Mouse (Mus musculus) telencephalon, adult 2 months (tissue): Measurements from ENCODE around the gene Plagl1.
A peak's percentile ranks its signal among the peaks of the same experiment; 100 is the strongest.

Experiments used
- DNase-seq: peaks from one replicate; pipeline ENCODE4 v3.0.0-alpha.2; 2011; ENCODE audit warnings: low read depth, low spot score

The Plagl1 gene

GRCm38 (mm10) chr10:13127946-13128345, 67.6 kb downstream of the Plagl1 start:
- no peak for DNase-seq

DNA sequence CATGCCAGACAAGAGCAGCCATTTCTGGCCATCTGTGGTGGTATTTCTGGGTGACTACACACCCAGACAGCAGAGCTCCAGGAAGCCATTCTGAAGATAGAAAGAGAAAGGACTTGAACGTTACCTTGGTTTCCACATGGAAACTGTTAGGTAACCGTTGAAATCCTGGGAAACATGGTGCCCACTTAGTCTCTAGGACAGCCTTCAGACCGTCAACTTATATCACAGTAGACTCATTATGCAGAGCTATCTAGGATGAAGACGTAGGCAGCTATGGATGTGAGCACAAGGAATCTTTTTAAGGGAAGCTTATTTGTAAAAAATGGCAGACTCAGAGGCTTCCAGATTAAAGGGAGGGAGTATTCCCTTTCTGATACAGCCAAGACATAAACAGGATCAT, 73.5 kb downstream of the Plagl1 start:
- DNase-seq, result peak; percentile 21

DNA sequence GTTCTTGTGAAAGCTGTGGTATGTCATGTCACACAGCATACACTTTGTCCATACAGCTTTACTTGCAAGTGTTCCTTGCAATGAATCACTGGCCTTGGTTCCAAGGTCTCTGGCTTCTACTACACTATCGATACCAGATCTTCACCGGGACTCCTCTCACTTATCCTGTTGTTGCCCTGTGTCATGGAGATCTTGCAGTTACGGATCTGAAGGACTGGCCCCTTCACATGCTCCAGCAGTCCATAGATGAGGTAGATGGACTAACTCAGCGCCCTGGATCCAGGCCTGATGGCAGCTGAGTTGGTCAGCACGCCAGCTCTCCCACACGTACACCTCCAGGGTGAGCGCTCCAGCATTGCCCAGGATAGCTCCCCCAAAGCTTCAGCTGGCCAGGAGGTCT, 75.0 kb downstream of the Plagl1 start:
- no peak for DNase-seq

DNA sequence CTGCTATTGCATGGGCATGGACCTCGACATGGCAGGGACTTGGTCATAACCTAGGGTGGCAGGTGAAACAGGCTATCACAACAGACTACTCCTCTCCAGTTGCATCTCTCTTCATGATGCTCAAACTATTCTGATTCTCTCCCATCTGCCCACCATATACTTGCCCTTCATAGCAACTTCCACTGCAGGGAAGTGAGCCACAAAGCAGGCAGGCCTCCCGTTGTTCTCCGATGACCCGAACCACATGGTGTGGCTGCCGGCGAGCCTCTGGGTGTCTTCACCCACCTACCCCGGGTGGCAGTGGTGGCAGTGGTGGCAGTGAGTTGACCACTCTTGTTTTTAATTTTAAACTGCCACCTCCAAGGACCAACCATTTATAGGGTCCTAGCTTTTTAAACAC, 75.4 kb downstream of the Plagl1 start:
- DNase-seq, result no peak

DNA sequence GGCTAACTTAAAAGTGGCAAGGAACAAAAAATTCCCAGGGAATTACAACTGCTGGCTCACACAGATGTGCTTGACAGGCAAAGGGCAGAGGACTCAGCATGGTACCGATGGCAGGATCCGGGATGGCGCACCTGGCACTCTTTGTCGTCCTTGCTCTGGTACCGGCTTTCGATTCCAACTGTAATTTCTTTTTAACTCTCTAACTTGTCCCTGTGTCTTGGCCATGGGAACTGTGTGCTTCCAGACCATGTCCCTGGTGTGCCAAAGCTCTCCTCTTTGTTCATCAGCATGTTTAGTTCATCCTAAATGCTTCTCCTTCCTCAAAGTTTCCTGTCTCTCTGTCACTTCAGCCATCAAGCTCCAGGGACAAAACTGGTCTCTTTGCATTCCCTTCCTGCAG, 77.6 kb downstream of the Plagl1 start:
- DNase-seq, result no peak

DNA sequence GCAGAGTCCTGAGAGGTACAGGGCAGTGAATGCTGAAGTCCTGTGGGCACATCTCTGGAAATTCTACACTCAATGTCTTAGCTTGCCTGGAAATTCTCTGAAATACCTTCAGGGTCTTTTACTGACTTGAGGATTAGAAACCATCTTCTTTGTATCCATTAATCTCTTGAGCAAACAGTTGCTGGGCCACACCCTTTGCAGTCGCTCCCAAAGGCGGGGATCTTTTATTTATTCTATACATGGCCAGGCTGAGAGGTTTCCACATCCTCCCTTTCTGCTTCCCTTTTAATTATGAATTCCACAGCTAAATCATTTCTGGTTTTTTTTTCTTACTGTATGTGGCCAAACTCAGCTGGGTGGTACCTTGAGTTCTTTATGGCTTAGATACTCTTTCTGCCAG, 80.1 kb downstream of the Plagl1 start:
- DNase-seq, result no peak

DNA sequence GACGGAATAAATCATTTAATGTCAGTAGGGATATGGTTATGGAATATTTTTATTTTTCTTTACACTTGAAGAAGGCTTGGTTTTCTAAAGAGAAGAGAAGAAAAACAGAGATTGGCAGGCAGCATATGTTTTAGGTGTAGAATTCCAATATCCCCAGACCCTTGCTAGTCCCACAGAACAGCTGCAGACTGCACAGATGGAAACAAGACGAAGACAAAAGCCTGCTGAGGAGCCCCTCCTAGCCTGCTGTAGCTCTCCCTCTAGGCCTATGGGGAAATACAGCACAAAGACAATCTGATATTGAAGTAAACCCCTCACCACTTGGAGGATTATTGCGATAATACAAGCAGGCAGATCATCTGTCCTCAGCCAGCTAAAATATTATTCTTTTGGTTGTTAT, 90.1 kb downstream of the Plagl1 start:
- DNase-seq, result no peak

DNA sequence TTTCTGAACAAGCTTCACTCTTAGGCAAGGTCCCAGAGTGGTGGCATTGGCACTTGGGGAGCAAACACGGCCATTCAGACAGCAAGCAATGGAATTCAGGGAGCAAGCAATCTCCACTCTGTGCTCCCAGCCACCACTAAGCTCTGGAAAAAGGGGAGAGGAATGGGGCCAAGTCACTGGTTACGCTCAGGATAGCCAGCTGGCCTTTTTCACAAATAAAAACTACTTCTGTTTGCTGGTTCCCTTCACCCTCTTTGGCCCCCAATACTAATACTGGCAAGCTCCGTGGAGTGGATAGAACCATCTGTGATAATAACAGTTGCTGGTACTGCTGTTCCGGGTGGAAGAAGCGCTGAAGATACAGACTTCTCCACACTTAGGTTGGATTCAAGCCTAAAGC, 91.0 kb downstream of the Plagl1 start:
- DNase-seq, result no peak

DNA sequence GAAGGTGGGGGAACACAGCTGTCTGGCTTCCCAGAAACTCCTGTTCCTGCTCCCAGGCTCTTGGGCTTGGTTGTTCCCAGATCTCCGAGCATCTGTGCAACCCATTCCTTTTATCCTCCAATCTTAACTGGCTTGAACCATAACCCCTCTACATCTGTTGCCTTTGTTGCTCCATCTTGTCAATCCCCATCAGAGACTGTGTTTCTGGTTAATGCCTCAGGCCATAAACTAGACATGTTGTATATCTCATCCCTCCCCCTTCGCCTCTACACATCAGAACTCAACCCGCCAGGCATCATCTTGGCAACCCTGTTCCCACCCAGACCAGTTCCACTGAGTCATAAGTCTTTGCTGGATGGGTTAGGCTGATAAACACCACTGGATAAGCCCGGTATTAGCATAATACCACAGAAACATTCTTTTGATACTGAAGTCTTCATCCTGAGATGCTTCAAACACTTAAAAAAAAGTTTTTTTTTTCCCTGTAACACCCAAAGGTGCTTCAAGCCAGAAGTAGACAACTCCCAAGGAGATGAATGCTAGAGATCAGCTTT, 92.6 kb downstream of the Plagl1 start:
- no peak for DNase-seq

DNA sequence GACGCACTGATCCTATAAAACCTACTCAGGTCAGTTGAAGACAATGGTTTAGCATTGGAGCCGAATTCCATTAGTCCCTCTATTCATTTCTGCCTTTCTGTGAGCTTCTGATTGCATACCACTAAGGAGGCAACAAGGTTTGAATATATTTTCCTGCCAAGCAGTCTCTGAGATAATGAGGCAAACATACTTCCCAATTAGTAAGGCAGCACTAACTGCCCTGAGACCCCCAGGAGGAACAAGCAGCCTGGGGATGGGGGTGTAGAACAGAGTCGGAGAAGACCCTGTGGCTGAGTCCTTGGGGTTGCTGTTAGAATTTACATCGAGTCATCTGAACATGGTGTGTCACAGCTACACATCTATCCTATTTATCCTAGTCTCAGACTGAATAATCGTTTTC, 95.1 kb downstream of the Plagl1 start:
- no peak for DNase-seq

DNA sequence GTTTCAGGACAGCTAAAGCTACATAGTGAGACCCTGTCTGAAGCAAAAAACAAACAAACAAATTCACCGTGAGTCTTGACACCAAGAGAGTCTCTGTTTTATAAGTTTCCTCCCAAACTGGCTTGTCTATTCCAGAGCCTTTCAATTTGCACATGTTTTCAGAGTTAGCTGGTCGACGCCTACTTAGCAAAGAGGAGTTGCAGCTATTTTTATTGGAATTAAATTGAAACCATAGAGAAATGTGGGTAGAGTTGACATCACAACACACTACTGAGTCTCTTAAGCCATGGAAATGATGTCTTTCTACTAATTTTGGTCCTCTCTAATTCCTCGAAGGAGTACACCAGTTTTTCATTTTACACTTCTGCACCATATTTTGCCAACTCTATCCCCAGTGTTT, 100.6 kb downstream of the Plagl1 start:
- peak; percentile 48 for DNase-seq

DNA sequence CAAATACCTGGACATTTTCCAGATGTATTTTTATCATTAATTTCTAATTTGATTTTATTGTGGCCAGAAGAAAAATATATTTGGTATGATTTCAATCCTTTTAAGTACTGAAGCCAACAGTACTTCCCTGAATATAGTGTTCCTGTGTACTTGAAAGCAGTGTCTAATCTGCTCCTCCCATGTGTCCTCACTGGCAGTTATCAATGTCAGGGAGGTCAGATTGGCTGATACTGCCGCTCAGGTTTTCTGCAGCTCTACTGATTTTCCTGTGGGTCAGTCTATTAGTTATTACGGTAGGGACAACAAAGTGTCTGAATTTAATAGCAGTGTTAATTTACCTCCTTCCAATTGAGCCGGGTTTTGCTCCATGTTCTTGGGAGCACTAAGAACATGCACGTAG, 101.7 kb downstream of the Plagl1 start:
- DNase-seq, result no peak

GRCm38 (mm10) chr10:13168461-13168860, 108.2 kb downstream of the Plagl1 start:
- DNase-seq, result no peak

GRCm38 (mm10) chr10:13170739-13171448, 110.6 kb downstream of the Plagl1 start:
- no peak for DNase-seq

- no peak for DNase-seq
Measured at GRCm38 (mm10) chr10:13171461-13171860, 111.2 kb downstream of the Plagl1 start.

- no peak for DNase-seq
Measured at GRCm38 (mm10) chr10:13172798-13173221, 112.5 kb downstream of the Plagl1 start.

- DNase-seq, result no peak
Measured at GRCm38 (mm10) chr10:13175866-13176265, 115.6 kb downstream of the Plagl1 start.

DNA sequence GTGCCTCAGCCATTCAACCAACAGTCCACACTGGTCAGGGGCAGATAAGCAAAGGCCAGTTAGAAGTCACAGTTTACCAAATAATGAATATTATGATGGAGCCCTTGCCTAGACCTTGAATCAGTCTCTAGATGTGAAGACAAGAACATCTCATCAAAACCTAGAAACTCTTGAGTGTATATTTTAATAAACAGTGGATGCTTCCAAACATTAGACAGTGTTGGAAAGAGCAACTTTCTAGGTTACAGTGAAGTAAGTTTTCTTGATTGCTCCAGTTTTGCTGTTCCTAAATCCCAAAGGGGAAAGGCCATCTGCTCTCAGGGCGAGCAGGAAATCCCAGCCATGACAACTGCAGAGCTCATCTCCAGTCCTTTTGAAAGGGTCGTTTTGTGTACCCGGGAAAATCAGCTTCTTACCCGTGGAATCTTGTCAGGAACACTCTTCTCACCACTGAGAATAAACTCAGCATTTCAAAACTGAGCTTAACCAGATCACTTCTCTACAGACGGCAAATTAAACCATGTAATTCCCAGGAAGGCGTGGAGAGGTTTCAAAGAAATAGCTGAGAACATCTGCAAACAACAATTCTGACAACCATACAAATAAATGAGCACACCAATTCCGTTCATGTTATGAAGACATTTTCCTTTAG, 117.8 kb downstream of the Plagl1 start, which contains the start of gene Zc2hc1b:
Zc2hc1b (minus strand) TSS at position 51 of the 652 bp plus-strand sequence.
- DNase-seq, result no peak

DNA sequence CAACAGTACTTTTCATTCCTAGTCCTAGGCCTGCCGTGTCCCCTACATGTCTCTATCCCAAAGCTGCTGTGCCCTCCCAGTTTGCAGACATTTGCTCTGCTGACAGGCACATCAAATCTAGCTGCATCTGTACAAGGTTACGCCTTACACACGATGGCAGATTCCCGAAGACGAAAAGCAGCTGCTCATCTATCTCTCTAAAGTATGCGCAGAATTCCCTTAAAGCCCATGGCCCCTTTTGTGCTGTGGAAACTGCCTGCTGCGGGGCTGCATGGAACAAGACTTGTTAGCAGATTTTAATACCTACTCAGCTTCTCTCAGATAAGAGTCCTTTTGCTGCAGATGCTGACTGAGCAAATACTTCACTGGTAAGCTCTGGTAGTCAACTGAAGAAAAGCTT, 119.9 kb downstream of the Plagl1 start:
- DNase-seq, result no peak
